Mouse (Mus musculus): ENCODE results near the gene Prkca. TPM values are rescaled to one million over a fixed set of nuclear protein-coding genes. Genes with fewer than 3 reads are reported as not detected.

Gene Prkca
- total and polyA plus RNA-seq, 3 experiments, result 15.3 to 30.9 (median 19.9) TPM

GRCm38 (mm10) chr11:107900470-107900869 is 443.3 kb downstream of the Prkca start:
- Histone ChIP-seq H3K27ac (ENCODE audit: control insufficient read depth, low read depth, low read length) (no peak overlapping the region), H3K9ac (ENCODE audit: control insufficient read depth, low read depth, low read length, poor library complexity, severe bottlenecking) (no peak overlapping the region), H3K36me3 (ENCODE audit: control insufficient read depth in 1 of 2, insufficient read depth in 2 of 2, low read length in 2 of 2) (no peaks in the 10 kb centered on the region), H3K9me3 (replicated peaks; ENCODE audit: insufficient read depth, low read length) (no peaks in the 10 kb centered on the region), H3K4me1 (ENCODE audit: control insufficient read depth in 1 of 2, insufficient read depth in 2 of 2, low read length in 2 of 2) (no peaks in the 10 kb centered on the region), H3K27me3 (ENCODE audit: control insufficient read depth in 1 of 2, insufficient read depth in 2 of 2, low read length in 2 of 2) (no peaks in the 10 kb centered on the region; a peak in 1 of 4 replicates), H3K4me3 (ENCODE audit: control insufficient read depth in 1 of 2, insufficient read depth in 1 of 2, low read depth in 2 of 2, low read length in 2 of 2) (no peak overlapping the region), H3K79me2 (ENCODE audit: control insufficient read depth, insufficient read depth, low read length, poor library complexity) (no peaks in the 10 kb centered on the region)
- peak; percentile 60; the same call in 1 of the 2 replicates for TF ChIP-seq BHLHE40 (IDR thresholded peaks at IDR 0.05; ENCODE audit: borderline replicate concordance, low read depth, low read length)
- no peak for TF ChIP-seq HCFC1 (IDR thresholded peaks at IDR 0.05; ENCODE audit: low read depth, low read length)
- TF ChIP-seq MAZ (IDR thresholded peaks at IDR 0.05; ENCODE audit: low read depth, low read length), result no peak
- TF ChIP-seq MXI1 (IDR thresholded peaks at IDR 0.05; ENCODE audit: low read depth, low read length), result no peak
- TF ChIP-seq MAFK (IDR thresholded peaks at IDR 0.05; ENCODE audit: borderline replicate concordance, low read depth, low read length), result no peak
- TF ChIP-seq SIN3A (IDR thresholded peaks at IDR 0.05; ENCODE audit: low read length), result no peak
- TF ChIP-seq JUND (IDR thresholded peaks at IDR 0.05; ENCODE audit: low read depth, low read length), result no peak
- no peak for TF ChIP-seq ZKSCAN1 (IDR thresholded peaks at IDR 0.05; ENCODE audit: low read depth, low read length)
- peak; percentile 27 for TF ChIP-seq ZC3H11A (IDR thresholded peaks at IDR 0.05; ENCODE audit: low read depth, low read length)
- no peak for TF ChIP-seq RCOR1 (IDR thresholded peaks at IDR 0.05; ENCODE audit: low read depth, low read length)
- no peak for TF ChIP-seq POLR2AphosphoS5 (IDR thresholded peaks at IDR 0.05; ENCODE audit: borderline replicate concordance, low read depth, low read length)
- TF ChIP-seq TCF12 (IDR thresholded peaks at IDR 0.05; ENCODE audit: low read depth, low read length), result no peak
- no peak for TF ChIP-seq CHD2 (IDR thresholded peaks at IDR 0.05; ENCODE audit: low read length)
- no peak for TF ChIP-seq KAT2A (conservative IDR thresholded peaks at IDR 0.05; ENCODE audit: low read depth, low read length)
- no peak for TF ChIP-seq NRF1 (IDR thresholded peaks at IDR 0.05; ENCODE audit: insufficient read depth, low read depth, low read length, poor library complexity, severe bottlenecking)
- no peak for TF ChIP-seq MYB (IDR thresholded peaks at IDR 0.05; ENCODE audit: low read depth, low read length)
- TF ChIP-seq ZMIZ1 (IDR thresholded peaks at IDR 0.05; ENCODE audit: low read depth, low read length), result no peak
- no peak for TF ChIP-seq ETS1 (IDR thresholded peaks at IDR 0.05; ENCODE audit: low read depth, low read length)
- no peak for TF ChIP-seq MEF2A (IDR thresholded peaks at IDR 0.05; ENCODE audit: extremely low read depth, insufficient replicate concordance, low read depth, low read length, poor library complexity, severe bottlenecking)
- TF ChIP-seq RAD21 (IDR thresholded peaks at IDR 0.05; ENCODE audit: low read depth, low read length), result peak; percentile 49
- TF ChIP-seq UBTF (IDR thresholded peaks at IDR 0.05; ENCODE audit: borderline replicate concordance, insufficient read depth, low read depth, low read length), result no peak
- no peak for TF ChIP-seq ELF1 (IDR thresholded peaks at IDR 0.05; ENCODE audit: low read depth, low read length)
- TF ChIP-seq TBP (IDR thresholded peaks at IDR 0.05; ENCODE audit: low read depth, low read length), result no peak
- no peak for TF ChIP-seq CHD1 (IDR thresholded peaks at IDR 0.05; ENCODE audit: low read depth, low read length)
- peak; percentile 33 to 55 (median 50) for TF ChIP-seq CTCF (IDR thresholded peaks at IDR 0.05 in 2 of 3, conservative IDR thresholded peaks at IDR 0.05 in 1 of 3; ENCODE audit: control insufficient read depth in 1 of 3, insufficient read depth in 1 of 3, low read depth in 2 of 3, low read length in 3 of 3, poor library complexity in 1 of 3, severe bottlenecking in 1 of 3)
- peak; percentile 61 for TF ChIP-seq SMC3 (IDR thresholded peaks at IDR 0.05; ENCODE audit: low read depth, low read length)
- no peak for TF ChIP-seq POLR2A (IDR thresholded peaks at IDR 0.05; ENCODE audit: control insufficient read depth in 1 of 2, insufficient read depth in 1 of 2, low read depth in 1 of 2, low read length in 2 of 2, poor library complexity in 1 of 2)
- TF ChIP-seq EP300 (IDR thresholded peaks at IDR 0.05; ENCODE audit: low read depth in 1 of 2, low read length in 2 of 2), result no peak
- peak; percentile 38 for DNase-seq (ENCODE audit: low read depth, low spot score)

Data from MEL (cell line).